Mouse (Mus musculus) urinary bladder, postnatal 10 days (tissue): ENCODE data around the gene Sun3.
A peak's percentile ranks its signal among the peaks of the same experiment; 100 is the strongest.

ENCODE experiments used
- DNase-seq: peaks from one replicate; pipeline ENCODE4 v3.0.0; 2022; ENCODE audit warnings: low spot score

Sun3 gene

GRCm38 (mm10) chr11:9048703-9049060, at the start of gene Sun3:
Gene Sun3 (minus strand): TSS chr11:9048991.
- DNase-seq, result no peak

GRCm38 (mm10) chr11:9076444-9076843, 27.7 kb upstream of the Sun3 start:
- no peak for DNase-seq

GRCm38 (mm10) chr11:9060484-9060883, 11.7 kb upstream of the Sun3 start:
- DNase-seq, result no peak

DNA sequence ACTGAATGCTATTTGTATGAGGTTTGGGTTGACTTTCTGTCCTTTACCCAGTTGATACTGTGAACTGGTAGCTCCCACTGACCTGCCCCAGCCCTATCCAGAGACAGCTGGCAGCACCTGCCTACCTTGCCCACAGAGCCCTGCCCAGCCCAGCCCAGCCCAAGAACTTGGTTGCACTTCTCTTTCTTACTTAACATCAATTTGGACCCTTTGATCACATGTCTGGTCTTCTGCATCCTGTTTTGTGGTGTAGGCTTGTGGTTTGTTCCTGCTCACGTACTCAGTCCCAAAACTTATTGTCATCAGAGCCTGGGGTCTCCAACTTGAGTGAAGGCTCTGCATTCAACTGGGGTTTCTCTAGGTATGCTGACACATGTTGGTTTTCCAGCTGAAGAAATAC, 11.2 kb upstream of the Sun3 start:
- no peak for DNase-seq

- no peak for DNase-seq
Measured at GRCm38 (mm10) chr11:9057711-9058110, 8.9 kb upstream of the Sun3 start.

DNA sequence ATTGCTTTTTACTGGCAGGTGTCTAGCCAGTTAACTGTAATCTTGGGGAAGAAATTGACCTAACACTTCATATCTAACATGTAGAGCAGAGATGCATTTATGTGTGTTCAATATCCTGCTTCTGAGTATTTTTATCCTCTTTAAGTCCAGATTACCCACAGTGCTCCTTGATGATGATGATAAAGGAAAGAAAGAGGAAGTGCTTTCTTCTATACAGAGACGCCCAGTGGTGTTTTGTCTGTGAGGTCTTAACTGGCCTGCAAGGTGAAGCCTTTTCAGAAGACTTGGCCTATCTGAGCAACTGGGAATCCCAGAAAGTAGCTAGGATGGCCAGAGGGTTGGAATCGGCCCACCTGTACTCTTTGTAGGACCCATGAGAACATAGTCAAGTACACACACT, 8.1 kb upstream of the Sun3 start:
- no peak for DNase-seq

DNA sequence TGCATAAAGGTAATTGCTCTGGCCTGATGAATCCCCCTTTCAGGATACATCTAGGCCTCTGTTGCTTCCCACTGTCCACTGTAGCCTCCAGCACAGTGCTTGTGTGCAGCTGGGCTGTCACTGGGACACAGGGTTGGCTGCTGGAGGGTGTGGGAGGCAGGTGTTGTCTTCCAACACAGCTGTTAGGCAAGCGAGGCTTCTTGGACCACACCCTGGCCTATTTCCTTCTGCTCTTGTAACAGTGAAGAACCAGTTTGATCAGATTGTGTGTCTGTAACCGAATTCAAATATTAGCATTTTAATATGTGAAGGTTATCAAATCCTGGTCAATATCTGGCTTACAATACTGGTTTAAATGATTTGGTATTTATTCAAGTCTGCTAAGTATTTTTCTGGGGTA, 3.1 kb upstream of the Sun3 start:
- DNase-seq, result no peak

DNA sequence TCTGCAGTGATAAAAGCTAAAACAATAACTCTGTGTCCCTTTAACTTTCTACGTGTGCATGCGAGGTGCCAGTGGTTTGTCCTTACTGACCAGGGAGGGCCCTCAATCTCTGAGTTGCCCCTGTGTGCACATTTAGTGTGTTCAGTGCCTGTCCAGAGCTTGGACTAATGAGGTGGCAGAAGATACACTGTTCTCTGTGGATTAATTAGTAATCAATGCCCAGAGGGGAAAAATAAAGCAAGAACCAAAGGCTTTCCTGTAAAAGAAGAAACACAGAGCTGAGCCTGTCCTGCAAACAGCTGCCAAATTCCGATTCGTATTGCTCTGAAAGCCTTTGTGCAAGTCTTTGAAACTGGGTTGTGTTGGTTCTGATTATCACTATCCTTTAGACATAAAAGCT, 1.4 kb upstream of the Sun3 start:
- DNase-seq, result no peak

- peak; percentile 23 for DNase-seq
Measured at GRCm38 (mm10) chr11:9048011-9048702, 634 bp downstream of the Sun3 start, which contains the start of gene Gm11992. Gene Gm11992 (plus strand): TSS chr11:9048594.

DNA sequence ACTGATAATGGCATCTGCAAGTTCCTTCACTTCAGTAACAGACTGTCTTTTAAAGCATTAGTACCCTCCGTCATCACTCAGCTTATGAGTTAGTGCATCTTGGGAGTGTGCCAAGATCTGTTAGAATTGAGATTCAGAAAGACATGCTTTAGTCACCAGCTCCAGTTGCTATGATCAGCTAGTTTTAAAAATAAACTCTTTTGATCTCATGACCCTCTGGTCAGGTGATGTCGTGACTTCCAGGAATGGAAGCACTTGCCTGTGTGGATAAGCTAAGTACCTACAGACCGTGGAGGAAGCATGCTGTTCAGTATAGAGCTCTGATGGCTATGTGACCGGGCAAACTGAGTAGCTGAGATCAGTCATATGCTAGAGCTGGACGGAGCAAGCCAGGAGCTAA, 1.7 kb downstream of the Sun3 start:
- no peak for DNase-seq

- no peak for DNase-seq
Measured at GRCm38 (mm10) chr11:9046546-9046945, 2.2 kb downstream of the Sun3 start.

DNA sequence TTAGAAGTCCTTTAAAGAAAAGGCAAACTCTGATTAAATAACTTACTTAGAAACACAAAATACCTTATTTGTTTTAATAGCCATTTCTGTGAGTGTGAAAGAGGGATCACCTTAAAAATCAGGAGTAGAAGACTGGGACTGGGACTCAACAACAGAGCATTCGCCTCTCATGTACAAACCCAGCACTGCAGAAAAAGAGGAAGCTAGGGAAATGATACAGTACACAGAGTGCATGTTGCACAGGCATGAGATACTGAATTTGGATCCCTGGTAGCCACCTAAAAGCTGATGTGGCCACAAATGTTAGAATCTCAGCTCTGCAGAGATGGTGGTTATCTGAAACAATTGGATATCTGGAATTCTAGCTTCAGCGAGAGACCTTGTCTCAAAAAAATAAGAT, 17.3 kb downstream of the Sun3 start:
- DNase-seq, result no peak

DNA sequence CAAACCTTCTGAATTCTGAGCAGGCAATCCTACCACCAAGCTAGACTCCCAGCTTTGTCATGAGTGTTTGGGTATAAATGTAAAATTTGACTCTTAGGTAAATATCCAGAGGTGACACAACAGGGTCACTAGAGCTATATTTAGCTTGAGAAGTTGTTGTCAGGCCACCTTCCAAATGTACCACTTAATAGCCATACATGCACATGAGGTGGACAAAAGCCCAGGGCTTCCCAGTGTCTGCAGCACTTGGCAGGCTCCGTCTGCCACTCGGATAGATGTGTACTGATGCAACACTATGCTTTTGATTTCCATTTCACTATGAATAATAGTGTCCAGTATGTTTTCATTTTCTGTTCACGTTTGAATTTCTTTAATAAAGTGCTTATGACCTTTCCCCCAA, 23.6 kb downstream of the Sun3 start:
- DNase-seq, result no peak

- DNase-seq, result no peak
Measured at GRCm38 (mm10) chr11:9024782-9025181, 24.0 kb downstream of the Sun3 start.

DNA sequence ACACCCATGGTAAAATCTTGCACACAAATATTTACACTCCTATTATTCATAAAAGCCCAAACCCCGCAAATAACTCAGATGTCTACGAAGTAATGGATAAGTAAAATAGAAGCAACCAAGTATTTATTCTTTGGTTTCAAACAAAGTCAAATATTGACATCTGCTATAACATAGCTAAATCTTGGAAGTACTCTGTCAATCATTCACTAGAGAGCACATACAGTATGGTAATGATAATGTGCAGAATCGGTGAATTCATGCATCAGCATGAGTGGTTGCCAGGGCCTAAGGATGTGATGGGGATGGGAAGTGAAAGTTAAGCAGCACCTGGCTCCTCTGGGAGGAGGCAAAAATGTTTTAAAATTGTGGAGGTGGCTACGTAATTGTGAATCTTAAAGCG, 28.6 kb downstream of the Sun3 start:
- no peak for DNase-seq

DNA sequence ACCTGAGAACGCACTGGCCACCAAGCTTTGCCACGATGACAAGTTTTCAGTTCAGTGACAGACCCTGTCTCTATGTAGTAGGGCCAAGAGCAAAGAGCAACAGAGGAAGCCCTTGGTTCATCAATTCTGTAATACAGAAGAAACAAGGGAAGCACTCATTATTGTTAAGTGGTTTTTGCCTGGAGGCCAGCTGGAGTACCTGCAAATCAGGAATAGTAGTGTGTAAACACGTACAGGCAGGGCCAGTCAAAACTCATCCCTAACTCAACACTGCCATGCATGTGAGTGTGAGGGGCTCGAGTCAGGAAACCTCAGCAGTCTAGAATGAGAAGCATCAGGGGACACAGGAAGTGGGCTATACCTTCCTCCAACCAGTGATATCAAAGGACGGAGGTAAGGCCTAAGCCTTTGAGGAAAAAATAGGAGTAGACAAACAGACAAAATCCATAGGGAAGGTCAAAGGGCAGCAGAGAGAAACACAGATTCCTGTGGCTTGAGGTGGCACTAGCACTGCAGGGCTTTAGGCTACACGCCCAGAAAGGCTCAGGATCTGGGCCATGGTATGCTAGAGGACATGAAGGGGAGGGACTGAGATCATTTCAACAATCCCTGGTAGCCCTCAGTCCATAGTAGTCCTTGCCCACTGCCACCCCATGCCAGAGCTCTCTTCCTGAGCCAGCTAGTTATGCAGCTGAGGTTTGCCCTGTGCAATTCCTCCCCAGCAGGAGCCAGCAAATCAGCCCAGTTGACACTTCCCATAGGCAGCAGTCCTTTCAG, 30.1 kb downstream of the Sun3 start:
- DNase-seq, result no peak

GRCm38 (mm10) chr11:9014740-9015139, 34.1 kb downstream of the Sun3 start:
- DNase-seq, result no peak

DNA sequence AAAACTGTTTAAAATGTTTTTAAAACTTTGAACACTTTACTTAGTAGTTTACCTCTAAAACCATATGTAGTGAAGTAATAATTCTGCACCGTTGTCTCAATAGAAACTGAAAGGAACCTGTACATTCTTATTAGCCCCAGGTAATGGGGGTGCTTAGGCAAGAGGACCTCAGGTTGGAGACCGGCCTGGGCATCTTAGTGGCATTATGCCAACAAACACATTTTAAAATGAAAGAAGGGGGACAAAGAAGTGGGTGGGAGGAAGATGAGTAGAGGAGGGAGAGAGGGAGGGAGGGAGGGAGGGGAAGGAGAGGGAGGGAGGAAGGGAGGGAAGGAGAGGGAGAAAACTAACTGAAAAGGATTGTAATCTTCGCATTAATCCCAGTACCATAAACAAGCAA, 37.4 kb downstream of the Sun3 start:
- DNase-seq, result no peak

DNA sequence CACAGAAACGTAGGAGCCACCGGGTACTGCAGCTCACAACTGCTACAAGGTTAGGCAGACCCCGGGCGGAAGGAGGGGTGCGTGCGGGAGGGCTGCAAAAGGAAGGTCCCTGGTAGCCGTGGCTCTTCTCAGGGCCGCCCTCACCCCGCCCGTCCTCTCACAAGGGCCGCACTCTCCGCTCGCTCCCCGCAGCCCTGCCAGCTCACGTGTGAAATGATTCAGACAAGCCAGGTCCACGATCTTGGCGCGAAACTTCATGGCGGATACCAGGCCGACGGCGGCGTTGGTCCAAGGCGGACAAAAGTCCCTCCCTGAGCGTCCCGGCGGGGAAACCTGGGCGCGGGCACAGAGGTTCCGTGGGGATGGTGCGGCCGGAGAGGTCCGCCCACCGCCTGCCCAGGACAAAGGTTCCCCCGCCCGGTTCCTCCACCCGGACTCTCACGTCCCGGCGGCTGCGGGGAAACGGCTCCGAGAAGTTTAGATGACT, 37.9 kb downstream of the Sun3 start, which contains the start of gene Hus1:
Gene Hus1 (minus strand): TSS at position 339 of the 487 bp plus-strand sequence.
- peak; percentile 53 for DNase-seq

- no peak for DNase-seq
Measured at GRCm38 (mm10) chr11:9010416-9010815, 38.4 kb downstream of the Sun3 start.

DNA sequence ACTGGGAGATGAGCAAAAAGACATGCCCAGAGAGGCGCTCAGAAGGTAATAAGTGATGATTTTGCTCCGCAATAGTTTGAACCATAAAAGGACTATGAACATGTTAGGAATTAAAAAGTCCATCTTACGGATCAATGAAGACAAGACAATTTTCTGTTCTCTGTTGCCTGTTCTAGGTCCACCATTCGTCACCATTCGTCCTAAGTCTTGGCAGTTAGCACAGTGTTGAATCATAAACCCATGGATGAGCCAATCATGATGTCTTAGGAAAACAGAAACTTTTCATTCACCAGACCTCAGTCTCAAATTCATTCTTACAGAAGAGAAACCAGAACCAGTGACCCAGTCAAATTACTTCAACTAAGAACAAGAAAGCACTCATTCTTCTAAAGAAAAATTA, 40.0 kb downstream of the Sun3 start:
- no peak for DNase-seq

- no peak for DNase-seq
Measured at GRCm38 (mm10) chr11:8988084-8988483, 60.7 kb downstream of the Sun3 start.

- DNase-seq, result no peak
Measured at GRCm38 (mm10) chr11:8986058-8986457, 62.7 kb downstream of the Sun3 start.
